In the genomic region with DNA sequence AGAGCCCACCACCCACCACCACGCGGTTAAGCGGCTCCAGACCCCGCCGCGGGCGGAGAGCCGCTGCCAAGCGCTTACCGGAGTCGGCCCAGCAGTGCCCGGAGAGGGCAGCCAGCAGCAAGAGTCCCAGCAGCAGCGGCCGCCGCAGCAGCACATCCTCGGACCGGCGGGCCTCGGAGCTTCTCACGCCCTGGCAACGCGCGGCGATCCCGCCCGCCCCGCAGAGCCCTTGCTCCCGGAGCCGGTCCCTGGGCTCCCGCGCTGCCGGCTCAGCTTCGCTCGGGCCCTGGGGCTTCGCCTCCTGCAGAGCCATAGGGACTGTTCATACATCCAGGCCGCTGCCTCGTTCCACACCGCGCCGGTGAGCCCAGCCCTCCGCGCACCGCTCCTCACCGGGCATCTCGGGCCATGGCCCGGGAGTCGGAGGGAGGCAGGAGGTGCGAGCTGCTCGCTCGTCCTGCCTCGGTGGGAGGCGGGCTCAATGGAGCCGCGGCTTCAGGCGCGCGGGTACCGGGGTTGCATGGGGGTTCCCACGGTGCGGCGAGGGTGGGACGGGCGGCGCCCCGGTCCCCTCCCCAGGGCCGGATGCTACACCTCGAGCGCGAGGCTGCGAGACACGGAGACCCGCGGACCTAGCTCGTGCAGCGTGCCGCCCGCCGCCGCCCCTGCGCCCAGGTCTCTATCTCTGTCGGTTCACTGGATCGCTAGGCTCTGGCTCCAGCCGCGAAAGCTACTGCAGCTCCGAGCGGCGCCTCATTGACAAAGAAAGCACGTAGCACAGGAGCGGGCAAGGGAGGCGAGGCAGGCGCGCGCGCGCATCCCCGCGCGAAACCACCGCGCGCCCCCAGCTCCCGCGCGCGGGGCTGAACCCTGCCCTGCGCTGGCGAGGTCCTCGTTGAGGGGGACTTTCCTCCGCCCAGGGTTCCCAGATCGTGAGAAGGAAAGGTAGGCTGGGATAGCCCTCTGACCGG, we compare ENCODE assay signal across 8 mouse cellular contexts. TPM values are rescaled to one million over a fixed set of nuclear protein-coding genes. Genes with fewer than 3 reads are reported as not detected.
DNase-seq lines count a peak whose midpoint lies in the region; ATAC-seq and TF ChIP-seq lines count a peak whose summit lies in the region.

No protein-coding gene starts in this region.

- WGBS in lung, embryonic 14.5 days, result under 1% methylated on average over 111 of the region's 111 CpGs
- WGBS in lung, adult 2 months, result 1% methylated on average over 111 of the region's 111 CpGs
- WGBS in forebrain, embryonic 15.5 days, result under 1% methylated on average over 111 of the region's 111 CpGs
- WGBS in intestine, postnatal 0 days, result under 1% methylated on average over 108 of the region's 111 CpGs
- 2% methylated on average over 100 of the region's 111 CpGs for WGBS in liver, embryonic 12.5 days (ENCODE audit: insufficient replicate concordance)

- no peak for TF ChIP-seq POLR2A in lung, adult 2 months (IDR thresholded peaks at IDR 0.05; ENCODE audit: borderline replicate concordance, extremely low read depth, low read depth, low read length)

- ATAC-seq in lung, embryonic 14.5 days (ENCODE audit: insufficient read depth), result peak; percentile 62
- ATAC-seq in forebrain, embryonic 15.5 days (replicated peaks), result peak; percentile 94
- ATAC-seq in intestine, postnatal 0 days, result 0 out of 2 replicates have a peak, but pooled peaks have one; percentile 22
- no peak for ATAC-seq in liver, embryonic 12.5 days

- H3K36me3 ChIP-seq in lung, embryonic 14.5 days (ENCODE audit: insufficient read depth), result no peaks in the 10 kb centered on the region
- no peaks in the 10 kb centered on the region for H3K36me3 ChIP-seq in forebrain, embryonic 15.5 days
- no peaks in the 10 kb centered on the region for H3K36me3 ChIP-seq in intestine, postnatal 0 days (ENCODE audit: control insufficient read depth, insufficient read depth)
- no peaks in the 10 kb centered on the region for H3K36me3 ChIP-seq in liver, embryonic 12.5 days

- TF ChIP-seq CTCF in lung, embryonic 14.5 days (IDR thresholded peaks at IDR 0.05; ENCODE audit: low read depth), result no peak
- no peak for TF ChIP-seq CTCF in lung, adult 2 months (IDR thresholded peaks at IDR 0.05; ENCODE audit: insufficient read depth, low read length)
- TF ChIP-seq CTCF in intestine, postnatal 0 days (IDR thresholded peaks at IDR 0.05; ENCODE audit: low read depth), result no peak

- no peak overlapping the region for H3K27ac ChIP-seq in lung, embryonic 14.5 days (ENCODE audit: low read depth)
- H3K27ac ChIP-seq in forebrain, embryonic 15.5 days (replicated peaks), result peak overlapping the region; percentile 95
- H3K27ac ChIP-seq in intestine, postnatal 0 days (ENCODE audit: low read depth, low read length), result no peak overlapping the region
- no peak overlapping the region for H3K27ac ChIP-seq in liver, embryonic 12.5 days

- H3K27me3 ChIP-seq in lung, embryonic 14.5 days (ENCODE audit: insufficient read depth, low read length), result peaks cover 45% of the 10 kb centered on the region
- no peaks in the 10 kb centered on the region for H3K27me3 ChIP-seq in forebrain, embryonic 15.5 days
- peaks cover 44% of the 10 kb centered on the region for H3K27me3 ChIP-seq in intestine, postnatal 0 days (replicated peaks; ENCODE audit: control insufficient read depth, insufficient read depth, low read length)
- H3K27me3 ChIP-seq in liver, embryonic 12.5 days (replicated peaks), result peaks cover 73% of the 10 kb centered on the region

- no peaks in the 10 kb centered on the region for H3K4me1 ChIP-seq in lung, embryonic 14.5 days (ENCODE audit: insufficient read depth)
- H3K4me1 ChIP-seq in lung, adult 2 months (ENCODE audit: control insufficient read depth, insufficient read depth, low read length), result no peaks in the 10 kb centered on the region
- peaks cover 41% of the 10 kb centered on the region for H3K4me1 ChIP-seq in forebrain, embryonic 15.5 days
- H3K4me1 ChIP-seq in intestine, postnatal 0 days (replicated peaks; ENCODE audit: control insufficient read depth, insufficient read depth, low read length), result no peaks in the 10 kb centered on the region
- H3K4me1 ChIP-seq in liver, embryonic 12.5 days, result 0 out of 2 replicates have a peak, but pooled peaks cover 5% of the 10 kb centered on the region

- H3K4me2 ChIP-seq in lung, embryonic 14.5 days, result peak overlapping the region; percentile 100
- peak overlapping the region; percentile 84 for H3K4me2 ChIP-seq in forebrain, embryonic 15.5 days (replicated peaks)
- H3K4me2 ChIP-seq in intestine, postnatal 0 days (replicated peaks; ENCODE audit: low read depth), result peak overlapping the region; percentile 90
- H3K4me2 ChIP-seq in liver, embryonic 12.5 days, result peak overlapping the region; percentile 73

- H3K9me3 ChIP-seq in lung, embryonic 14.5 days (ENCODE audit: low read depth, low read length), result no peaks in the 10 kb centered on the region
- H3K9me3 ChIP-seq in forebrain, embryonic 15.5 days, result no peaks in the 10 kb centered on the region
- no peaks in the 10 kb centered on the region for H3K9me3 ChIP-seq in intestine, postnatal 0 days (ENCODE audit: control insufficient read depth)
- H3K9me3 ChIP-seq in liver, embryonic 12.5 days (replicated peaks), result no peaks in the 10 kb centered on the region

- peak; percentile 66 for DNase-seq in lung, embryonic 14.5 days
- DNase-seq in lung, adult 2 months, result no peak
- DNase-seq in cerebellum, adult 18-20 months, result peak; percentile 62 to 80
- DNase-seq in retina, postnatal 7 days (ENCODE audit: low read depth, low spot score), result peak; percentile 20
- DNase-seq in MN1 (ENCODE audit: low spot score), result no peak

- peak overlapping the region; percentile 56 for H3K9ac ChIP-seq in lung, embryonic 14.5 days
- H3K9ac ChIP-seq in forebrain, embryonic 15.5 days (replicated peaks), result peak overlapping the region; percentile 96
- H3K9ac ChIP-seq in intestine, postnatal 0 days (ENCODE audit: low read depth, low read length), result no peak overlapping the region
- H3K9ac ChIP-seq in liver, embryonic 12.5 days, result no peak overlapping the region

- H3K4me3 ChIP-seq in lung, embryonic 14.5 days (ENCODE audit: low read depth, low read length), result peak overlapping the region; percentile 63
- H3K4me3 ChIP-seq in lung, adult 2 months (replicated peaks; ENCODE audit: extremely low read depth, low read depth, low read length), result no peak overlapping the region
- H3K4me3 ChIP-seq in forebrain, embryonic 15.5 days, result peak overlapping the region; percentile 95
- peak overlapping the region; percentile 51 for H3K4me3 ChIP-seq in intestine, postnatal 0 days (ENCODE audit: low read depth, low read length)
- peak overlapping the region; percentile 48 for H3K4me3 ChIP-seq in liver, embryonic 12.5 days

RNA-seq across cellular contexts. Expression of gene D430041D05Rik, which starts 0.7 kb away (rescaled TPM):
- polyA plus RNA-seq in lung, embryonic 14.5 days (2014; fragmentation: Nextera tagmentation; extraction: Ambion mirVana), result 1.3 and 1.6 TPM in 2 replicates
- polyA plus RNA-seq in lung, adult 2 months (2012; rRNA removed), result 1.1 and 1.5 TPM in 2 replicates
- polyA plus RNA-seq in forebrain, embryonic 15.5 days (2015; fragmentation: Nextera tagmentation; extraction: Ambion mirVana), result 11.8 and 12.4 TPM in 2 replicates
- 0.05 and 0.07 TPM in 2 replicates for polyA plus RNA-seq in intestine, postnatal 0 days (2015; fragmentation: Nextera tagmentation; extraction: Ambion mirVana)
- polyA plus RNA-seq in liver, embryonic 12.5 days (2016; fragmentation: Nextera tagmentation; extraction: Ambion mirVana), result 0.02 and 0.20 TPM in 2 replicates

Comparison
In these comparisons a context has a peak if more than half of its experiments do, and no peak if none do; other contexts are left out.
1. DNase-seq: peak in lung, embryonic 14.5 days (single experiment), cerebellum, adult 18-20 months (2 of 2) and retina, postnatal 7 days (single experiment); none in lung, adult 2 months (single experiment) and MN1 (single experiment).
2. H3K9ac ChIP-seq: peak in lung, embryonic 14.5 days (single experiment) and forebrain, embryonic 15.5 days (single experiment); none in intestine, postnatal 0 days (single experiment) and liver, embryonic 12.5 days (single experiment).
3. Peak in every context shown above with its lines, with median percentiles within 50 percentile points of each other: H3K4me2 ChIP-seq.